Mouse (Mus musculus): ENCODE measurements around the gene Pfdn5.
"Not testable (repeated sequence)": the region's sequence is repeated elsewhere in the genome, so short reads cannot be mapped to it uniquely, and the experiment has no call there.

Gene Pfdn5

GRCm38 (mm10) chr15:102335254-102335653, 9.3 kb downstream of the Pfdn5 start:
- no peak for DNase-seq (ENCODE audit: extremely low spot score, low spot score)

DNA sequence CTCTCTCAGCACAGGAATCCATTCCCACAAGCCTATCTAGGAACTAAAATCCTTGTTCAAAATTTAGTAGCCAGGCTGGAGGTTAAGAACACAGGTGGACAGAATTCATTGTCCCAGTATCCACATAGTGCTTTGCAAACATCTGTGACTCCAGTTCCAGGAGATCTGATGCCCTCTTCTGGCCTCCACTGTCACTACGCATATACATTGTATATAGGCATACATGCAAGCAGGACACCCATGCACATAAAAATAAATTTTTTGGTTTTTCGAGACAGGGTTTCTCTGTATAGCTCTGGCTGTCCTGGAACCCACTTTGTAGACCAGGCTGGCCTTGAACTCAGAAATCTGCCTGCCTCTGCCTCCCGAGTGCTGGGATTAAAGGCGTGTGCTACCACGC, 10.0 kb downstream of the Pfdn5 start:
- not testable (repeated sequence) for DNase-seq (ENCODE audit: extremely low spot score, low spot score)

- no peak for DNase-seq (ENCODE audit: extremely low spot score, low spot score)
Observed at GRCm38 (mm10) chr15:102336946-102337345, 11.0 kb downstream of the Pfdn5 start.

DNA sequence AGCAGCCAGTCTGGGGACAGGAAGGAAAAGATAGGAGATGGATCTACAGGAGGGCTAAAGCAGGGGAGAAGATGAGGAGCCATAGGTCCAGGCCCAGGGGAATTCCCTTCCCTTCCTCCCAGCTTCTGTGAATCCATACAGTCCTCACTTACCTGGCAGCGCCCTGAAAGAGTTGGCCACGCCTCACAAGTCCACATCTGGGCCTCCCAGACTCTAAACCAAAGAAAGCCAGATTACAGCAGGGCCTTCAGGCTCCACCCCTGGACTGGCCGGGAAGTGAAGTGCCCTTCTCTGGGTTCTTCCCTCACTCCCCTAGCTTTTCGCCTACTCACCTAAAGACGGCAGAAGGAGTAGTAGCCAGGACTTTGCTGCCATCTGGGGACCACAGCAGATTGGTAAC, 13.7 kb downstream of the Pfdn5 start:
- no peak for DNase-seq (ENCODE audit: extremely low spot score, low spot score)

DNA sequence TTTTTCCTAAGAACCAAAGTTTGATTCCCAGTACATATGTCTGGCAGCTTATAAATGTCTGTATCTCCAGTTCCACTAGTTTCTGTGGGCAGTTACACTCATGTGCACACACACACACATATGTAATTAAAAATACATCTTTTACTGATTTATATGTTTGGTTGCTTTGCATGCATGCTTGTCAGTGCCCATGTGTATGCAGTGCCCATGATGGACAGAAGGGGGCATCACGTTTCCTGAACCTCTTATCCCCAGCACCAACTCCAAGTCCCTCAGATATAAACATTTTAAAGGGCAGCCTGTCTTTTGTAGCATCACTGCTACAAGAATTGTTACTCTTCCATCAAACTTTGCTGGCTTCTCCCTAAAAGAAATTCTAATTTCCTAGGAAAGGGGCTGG, 15.7 kb downstream of the Pfdn5 start:
- no peak for DNase-seq (ENCODE audit: extremely low spot score, low spot score)

DNA sequence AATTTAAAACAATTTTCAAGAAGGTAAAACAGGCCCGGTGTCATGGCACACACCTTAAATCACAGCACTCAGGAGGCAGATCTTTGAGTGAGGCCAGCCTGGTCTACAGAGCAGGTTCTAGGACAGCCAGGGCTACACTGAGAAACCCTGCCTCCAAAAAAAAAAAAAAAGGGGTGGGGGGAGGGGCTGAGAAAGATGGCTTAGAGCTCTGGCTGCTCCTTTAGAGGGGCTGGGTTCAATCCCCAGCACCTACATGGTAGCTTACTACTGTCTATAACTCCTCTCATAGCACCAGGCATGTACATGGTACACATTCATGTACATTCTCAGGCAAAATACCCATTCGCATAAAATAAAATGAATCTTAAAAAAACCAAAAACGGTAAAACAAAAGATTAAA, 18.6 kb downstream of the Pfdn5 start:
- DNase-seq (ENCODE audit: extremely low spot score, low spot score): no peak

DNA sequence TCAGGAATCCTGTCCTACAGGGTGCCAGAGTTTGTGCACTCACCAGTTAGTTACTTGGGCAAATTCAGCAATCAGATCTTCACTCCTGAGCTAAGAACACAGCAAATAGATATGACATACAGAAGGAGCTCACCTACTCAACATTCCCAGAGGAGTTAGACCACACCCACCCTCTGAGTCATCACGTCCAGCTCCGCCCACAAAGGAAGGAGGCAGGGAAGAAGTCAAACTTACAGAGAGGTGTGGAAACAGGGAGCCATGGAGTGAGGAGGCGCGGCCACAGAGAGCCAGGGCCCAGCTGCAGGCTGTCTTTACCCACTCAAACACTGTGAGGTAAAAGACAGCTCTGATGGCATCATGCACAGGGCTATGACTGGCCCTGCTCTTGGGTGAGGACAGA, 20.5 kb downstream of the Pfdn5 start:
- no peak for DNase-seq (ENCODE audit: extremely low spot score, low spot score)

- peak; percentile 96 for DNase-seq (ENCODE audit: extremely low spot score, low spot score)
Observed at GRCm38 (mm10) chr15:102350138-102350941, 24.4 kb downstream of the Pfdn5 start, which contains the start of gene Aaas. Aaas (minus strand) TSS chr15:102350771.

DNA sequence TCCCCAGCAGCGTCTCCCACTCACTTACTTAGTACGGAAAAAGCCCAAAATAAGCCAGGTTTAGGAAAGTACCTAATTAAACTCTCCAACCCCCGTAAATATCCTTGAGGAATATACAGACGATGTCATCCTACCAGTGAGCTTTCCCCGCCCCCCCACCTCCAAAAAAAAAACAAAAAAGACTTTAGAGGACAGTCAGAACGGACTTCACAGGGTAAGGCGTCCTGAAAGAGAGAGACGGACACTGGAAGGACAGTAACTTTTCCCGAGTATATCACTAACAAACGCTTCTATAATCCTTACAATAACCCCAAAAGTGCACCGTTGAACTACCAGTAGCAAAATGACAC, 25.0 kb downstream of the Pfdn5 start:
- no peak for DNase-seq (ENCODE audit: extremely low spot score, low spot score)

- DNase-seq (ENCODE audit: extremely low spot score, low spot score): no peak
Observed at GRCm38 (mm10) chr15:102352177-102352576, 26.3 kb downstream of the Pfdn5 start.

DNA sequence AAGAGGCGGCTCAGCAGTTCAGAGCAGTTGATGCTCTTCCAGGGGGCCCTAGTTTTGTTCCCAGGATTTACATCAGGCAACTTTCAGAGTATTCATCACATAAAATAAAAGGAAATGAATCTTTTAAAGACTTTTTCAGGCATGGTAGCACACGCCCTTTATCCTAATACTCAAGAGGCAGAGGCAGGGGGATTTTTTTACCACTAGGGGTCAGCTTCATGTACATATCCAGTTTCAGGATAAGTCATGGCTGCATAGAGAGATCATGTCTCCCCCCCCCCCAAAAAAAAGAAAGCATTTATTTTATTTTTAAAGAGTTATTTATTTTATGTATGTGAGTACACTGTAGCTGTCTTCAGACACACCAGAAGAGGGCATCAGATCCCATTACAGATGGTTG, 28.1 kb downstream of the Pfdn5 start:
- DNase-seq (ENCODE audit: extremely low spot score, low spot score): no peak

GRCm38 (mm10) chr15:102355134-102355870, 29.4 kb downstream of the Pfdn5 start:
- peak; percentile 87 for DNase-seq (ENCODE audit: extremely low spot score, low spot score)

GRCm38 (mm10) chr15:102355871-102356441, 30.0 kb downstream of the Pfdn5 start:
- peak; percentile 86 for DNase-seq (ENCODE audit: extremely low spot score, low spot score)

- DNase-seq (ENCODE audit: extremely low spot score, low spot score): peak; percentile 42
Observed at GRCm38 (mm10) chr15:102356501-102357325, 30.8 kb downstream of the Pfdn5 start.

DNA sequence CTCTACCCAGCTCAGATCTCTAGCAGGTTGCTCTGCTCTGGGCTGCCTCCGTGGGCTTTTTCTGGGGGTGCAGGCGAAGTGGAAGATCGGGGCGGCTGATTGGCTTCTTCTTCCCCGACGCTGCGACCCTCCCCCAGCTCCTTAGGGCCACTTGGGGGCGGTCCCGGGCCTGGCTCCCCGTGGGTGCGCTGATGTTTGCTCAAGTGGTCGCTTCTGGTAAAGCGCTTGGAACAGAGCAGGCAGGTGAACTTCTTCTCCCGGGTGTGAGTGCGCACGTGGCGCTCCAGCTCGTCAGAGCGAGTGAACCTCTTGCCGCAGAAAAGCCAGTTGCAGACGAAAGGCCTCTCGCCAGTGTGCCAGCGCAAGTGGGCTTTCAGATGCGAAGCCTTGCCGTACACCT, 32.2 kb downstream of the Pfdn5 start:
- DNase-seq (ENCODE audit: extremely low spot score, low spot score): peak; percentile 54

GRCm38 (mm10) chr15:102358834-102359233, 32.9 kb downstream of the Pfdn5 start:
- peak; percentile 31 for DNase-seq (ENCODE audit: extremely low spot score, low spot score)

- peak; percentile 46 for DNase-seq (ENCODE audit: extremely low spot score, low spot score)
Observed at GRCm38 (mm10) chr15:102362648-102363047, 36.7 kb downstream of the Pfdn5 start.

- no peak for DNase-seq (ENCODE audit: extremely low spot score, low spot score)
Observed at GRCm38 (mm10) chr15:102364678-102365077, 38.8 kb downstream of the Pfdn5 start.

DNA sequence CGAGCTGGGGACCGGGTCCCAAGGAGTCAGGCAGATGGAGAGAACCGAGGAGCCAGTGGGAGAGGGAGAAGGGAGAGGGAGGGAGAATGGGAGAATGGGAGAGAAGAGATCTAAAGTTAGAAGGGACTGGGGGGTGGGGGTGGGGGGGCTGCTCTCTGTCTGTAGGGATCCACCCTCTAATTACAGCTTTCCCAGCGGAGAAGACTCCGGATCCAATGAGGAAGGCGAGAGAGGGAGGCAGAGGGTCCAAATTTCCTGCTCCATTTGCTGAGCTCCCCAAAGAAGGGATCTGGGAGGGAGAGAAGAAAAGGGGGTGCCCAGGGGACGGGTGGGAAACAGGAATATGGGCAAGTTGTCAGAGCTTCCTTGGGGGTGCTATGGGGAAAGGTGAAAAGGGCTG, 40.3 kb downstream of the Pfdn5 start:
- no peak for DNase-seq (ENCODE audit: extremely low spot score, low spot score)

- DNase-seq (ENCODE audit: extremely low spot score, low spot score): peak; percentile 47
Observed at GRCm38 (mm10) chr15:102366733-102367344, 40.9 kb downstream of the Pfdn5 start, which contains the start of gene Sp7. Sp7 (minus strand) TSS chr15:102367182.

GRCm38 (mm10) chr15:102369972-102370371, 44.1 kb downstream of the Pfdn5 start:
- no peak for DNase-seq (ENCODE audit: extremely low spot score, low spot score)

All from neural tube, embryonic 10.5 days (tissue).